Mouse (Mus musculus): Measurements from ENCODE around the gene Tesc. TPM values are rescaled to one million over a fixed set of nuclear protein-coding genes. Genes with fewer than 3 reads are reported as not detected.

Tesc gene
- polyA plus RNA-seq (2014; fragmentation: Nextera tagmentation; extraction: Ambion mirVana) = 5.3 and 5.6 TPM in 2 replicates

DNA sequence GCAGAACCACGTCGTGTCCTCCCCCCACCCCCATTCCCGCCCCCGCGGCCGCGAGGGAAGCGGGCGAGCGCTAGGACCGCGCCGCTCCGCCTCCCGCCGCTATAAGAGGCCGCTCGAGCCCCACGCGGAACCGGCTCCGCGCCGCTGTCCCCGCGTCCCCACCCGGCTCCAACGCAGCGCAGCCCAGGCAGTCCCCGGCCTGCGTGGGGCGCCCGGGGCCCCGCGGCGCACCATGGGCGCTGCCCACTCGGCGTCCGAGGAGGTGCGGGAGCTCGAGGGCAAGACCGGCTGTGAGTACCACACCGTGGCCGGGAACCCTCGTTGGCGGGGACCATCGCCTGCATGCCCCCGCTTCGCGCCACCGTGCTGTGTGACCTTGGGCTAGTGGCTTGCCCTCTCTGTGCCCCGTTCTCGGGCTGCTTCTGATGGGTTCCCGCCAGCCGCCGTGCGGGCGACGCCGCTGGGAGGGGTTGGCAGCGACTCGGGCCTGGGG is at the start of gene Tesc:
Gene Tesc, plus strand, starts transcription at position 46 of the 493 bp plus-strand sequence.
- ATAC-seq (ENCODE audit: insufficient read depth) = no peak
- Histone ChIP-seq H3K4me1 (ENCODE audit: insufficient read depth) (peaks cover 3% of the 10 kb centered on the region; the same call in 1 of the 2 replicates), H3K36me3 (ENCODE audit: insufficient read depth) (no peaks in the 10 kb centered on the region), H3K27ac (ENCODE audit: low read depth) (no peak within 1 kb of the TSS), H3K27me3 (ENCODE audit: insufficient read depth, low read length) (peaks cover 51% of the 10 kb centered on the region), H3K9me3 (ENCODE audit: low read depth, low read length) (no peaks in the 10 kb centered on the region), H3K4me2 (peak within 1 kb of the TSS; percentile 99), H3K4me3 (ENCODE audit: low read depth, low read length) (peak within 1 kb of the TSS; percentile 61), H3K9ac (peak within 1 kb of the TSS; percentile 49)
- DNase-seq = no peak
- TF ChIP-seq CTCF (IDR thresholded peaks at IDR 0.05; ENCODE audit: low read depth) = no peak
- WGBS = 1% methylated on average over 61 of the region's 63 CpGs

DNA sequence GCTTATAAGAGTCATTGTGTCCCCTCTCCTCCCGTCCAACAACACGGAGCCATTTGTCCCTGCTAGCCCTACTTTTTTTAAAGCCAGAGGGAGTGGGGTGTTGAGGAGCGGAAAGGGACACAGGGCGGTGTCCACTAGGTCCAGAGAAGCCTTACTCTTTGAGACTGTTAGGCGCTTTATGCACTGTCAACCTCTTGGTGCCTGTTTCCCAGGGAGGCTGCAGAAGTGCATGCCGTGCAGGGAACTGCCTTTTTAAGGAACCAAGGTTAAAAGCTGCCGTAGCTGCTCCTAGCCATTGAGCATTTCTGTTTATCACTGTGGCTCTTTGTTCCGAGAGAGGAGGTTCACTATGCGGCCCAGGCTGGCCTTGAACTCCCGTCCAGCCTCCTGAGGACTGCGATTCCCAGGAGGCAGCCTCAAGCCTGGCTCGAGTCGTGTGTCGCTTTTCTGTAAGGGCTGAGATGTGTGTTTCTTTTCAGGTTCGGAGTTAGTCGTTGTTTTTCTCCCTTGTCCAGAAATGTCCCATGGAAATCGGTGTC is 49.3 kb upstream of the Tesc start:
- peak overlapping the region; percentile 82; the same call in 1 of the 2 replicates for H3K9ac ChIP-seq
- no peak overlapping the region for H3K27ac ChIP-seq (ENCODE audit: low read depth)
- H3K4me2 ChIP-seq = peak overlapping the region; percentile 92
- no peaks in the 10 kb centered on the region for H3K4me1 ChIP-seq (ENCODE audit: insufficient read depth)
- no peaks in the 10 kb centered on the region for H3K27me3 ChIP-seq (ENCODE audit: insufficient read depth, low read length)
- peak; percentile 20 for DNase-seq
- no peak for TF ChIP-seq CTCF (IDR thresholded peaks at IDR 0.05; ENCODE audit: low read depth)
- peak overlapping the region; percentile 99 for H3K4me3 ChIP-seq (ENCODE audit: low read depth, low read length)
- ATAC-seq (ENCODE audit: insufficient read depth) = no peak
- H3K36me3 ChIP-seq (ENCODE audit: insufficient read depth) = peaks cover 39% of the 10 kb centered on the region
- whole genome bisulfite sequencing = 55% methylated on average over 17 of the region's 17 CpGs
- H3K9me3 ChIP-seq (ENCODE audit: low read depth, low read length) = no peaks in the 10 kb centered on the region

GRCm38 (mm10) chr5:117979082-117979481 is 48.5 kb upstream of the Tesc start:
- 83% methylated on average over 5 of the region's 5 CpGs for WGBS
- H3K4me1 ChIP-seq (ENCODE audit: insufficient read depth) = no peaks in the 10 kb centered on the region
- ATAC-seq (ENCODE audit: insufficient read depth) (no peak), DNase-seq (no peak)
- H3K4me3 ChIP-seq (ENCODE audit: low read depth, low read length) = no peak overlapping the region
- TF ChIP-seq CTCF (IDR thresholded peaks at IDR 0.05; ENCODE audit: low read depth) = no peak
- H3K9me3 ChIP-seq (ENCODE audit: low read depth, low read length) = no peaks in the 10 kb centered on the region
- no peak overlapping the region for H3K4me2 ChIP-seq
- H3K27me3 ChIP-seq (ENCODE audit: insufficient read depth, low read length) = no peaks in the 10 kb centered on the region
- peaks cover 47% of the 10 kb centered on the region for H3K36me3 ChIP-seq (ENCODE audit: insufficient read depth)
- H3K27ac ChIP-seq (ENCODE audit: low read depth) = no peak overlapping the region
- H3K9ac ChIP-seq = no peak overlapping the region

- H3K27me3 ChIP-seq (ENCODE audit: insufficient read depth, low read length) = no peaks in the 10 kb centered on the region
- no peak overlapping the region for H3K9ac ChIP-seq
- peaks cover 65% of the 10 kb centered on the region for H3K36me3 ChIP-seq (ENCODE audit: insufficient read depth)
- H3K27ac ChIP-seq (ENCODE audit: low read depth) = no peak overlapping the region
- H3K9me3 ChIP-seq (ENCODE audit: low read depth, low read length) = no peaks in the 10 kb centered on the region
- no peak for TF ChIP-seq CTCF (IDR thresholded peaks at IDR 0.05; ENCODE audit: low read depth)
- H3K4me2 ChIP-seq = no peak overlapping the region
- 68% methylated on average over 8 of the region's 8 CpGs for WGBS
- no peaks in the 10 kb centered on the region for H3K4me1 ChIP-seq (ENCODE audit: insufficient read depth)
- H3K4me3 ChIP-seq (ENCODE audit: low read depth, low read length) = no peak overlapping the region
- DNase-seq = no peak
- no peak for ATAC-seq (ENCODE audit: insufficient read depth)
These were observed 46.6 kb upstream of the Tesc start for GRCm38 (mm10) chr5:117980921-117981320.

DNA sequence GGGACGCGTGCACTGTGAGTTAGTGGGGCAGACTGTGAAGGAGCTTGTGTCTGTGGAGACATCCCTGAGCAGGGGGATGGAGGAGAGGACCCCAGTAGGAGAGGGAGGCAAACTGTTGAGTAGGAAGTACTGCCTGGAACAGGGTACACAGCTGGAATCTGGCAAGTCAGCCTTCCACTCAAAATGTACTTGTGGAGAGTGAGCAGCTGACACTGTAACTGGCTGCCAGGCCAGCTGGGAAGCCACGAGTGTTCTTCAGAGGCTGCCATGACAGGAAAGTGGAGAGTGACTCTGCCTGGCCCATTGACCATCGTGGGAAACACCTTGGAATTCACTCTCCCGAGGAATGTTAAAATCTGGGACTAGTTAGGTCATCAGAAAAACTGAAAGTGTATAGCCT is 45.6 kb upstream of the Tesc start:
- H3K9ac ChIP-seq = no peak overlapping the region
- no peaks in the 10 kb centered on the region for H3K27me3 ChIP-seq (ENCODE audit: insufficient read depth, low read length)
- H3K4me2 ChIP-seq = no peak overlapping the region
- ATAC-seq (ENCODE audit: insufficient read depth) (no peak), DNase-seq (no peak)
- TF ChIP-seq CTCF (IDR thresholded peaks at IDR 0.05; ENCODE audit: low read depth) = no peak
- H3K9me3 ChIP-seq (ENCODE audit: low read depth, low read length) = no peaks in the 10 kb centered on the region
- H3K27ac ChIP-seq (ENCODE audit: low read depth) = no peak overlapping the region
- 66% methylated on average over 5 of the region's 5 CpGs for WGBS
- H3K4me1 ChIP-seq (ENCODE audit: insufficient read depth) = no peaks in the 10 kb centered on the region
- H3K36me3 ChIP-seq (ENCODE audit: insufficient read depth) = peaks cover 75% of the 10 kb centered on the region
- H3K4me3 ChIP-seq (ENCODE audit: low read depth, low read length) = no peak overlapping the region

DNA sequence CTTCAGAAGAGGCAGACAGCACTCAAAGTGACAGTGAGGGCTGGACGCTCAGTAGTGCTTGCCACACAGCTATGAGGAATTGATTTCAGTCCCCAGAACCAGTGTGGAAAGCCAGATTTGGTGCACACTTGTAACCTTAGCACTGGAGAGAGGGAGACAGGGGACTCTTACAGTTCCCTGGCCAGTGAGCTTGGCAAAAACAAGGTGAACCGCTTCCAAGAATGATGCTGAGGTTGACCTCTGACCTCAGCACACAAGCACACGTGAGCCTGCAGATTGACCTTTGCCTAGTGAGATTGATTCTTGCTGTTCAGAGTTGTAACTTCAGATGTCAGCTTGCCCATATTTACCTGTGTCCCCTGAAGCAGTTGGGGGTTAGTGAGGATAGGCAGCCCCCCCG is 41.2 kb upstream of the Tesc start:
- TF ChIP-seq CTCF (IDR thresholded peaks at IDR 0.05; ENCODE audit: low read depth) = no peak
- peaks cover 99% of the 10 kb centered on the region for H3K36me3 ChIP-seq (ENCODE audit: insufficient read depth)
- 47% methylated on average over 4 of the region's 4 CpGs for WGBS
- no peaks in the 10 kb centered on the region for H3K27me3 ChIP-seq (ENCODE audit: insufficient read depth, low read length)
- no peaks in the 10 kb centered on the region for H3K9me3 ChIP-seq (ENCODE audit: low read depth, low read length)
- ATAC-seq (ENCODE audit: insufficient read depth) (no peak), DNase-seq (no peak)
- H3K9ac ChIP-seq = no peak overlapping the region
- H3K4me3 ChIP-seq (ENCODE audit: low read depth, low read length) = no peak overlapping the region
- H3K27ac ChIP-seq (ENCODE audit: low read depth) = no peak overlapping the region
- H3K4me1 ChIP-seq (ENCODE audit: insufficient read depth) = no peaks in the 10 kb centered on the region
- no peak overlapping the region for H3K4me2 ChIP-seq

GRCm38 (mm10) chr5:117987891-117988290 is 39.7 kb upstream of the Tesc start:
- H3K27me3 ChIP-seq (ENCODE audit: insufficient read depth, low read length) = no peaks in the 10 kb centered on the region
- 84% methylated on average over 3 of the region's 3 CpGs for WGBS

More at GRCm38 (mm10) chr5:117987891-117988290, 39.7 kb upstream of the Tesc start:
- H3K4me1 ChIP-seq (ENCODE audit: insufficient read depth) = no peaks in the 10 kb centered on the region
- H3K9ac ChIP-seq = no peak overlapping the region
- H3K36me3 ChIP-seq (ENCODE audit: insufficient read depth) = peaks cover 99% of the 10 kb centered on the region
- ATAC-seq (ENCODE audit: insufficient read depth) (no peak), DNase-seq (no peak)
- H3K9me3 ChIP-seq (ENCODE audit: low read depth, low read length) = no peaks in the 10 kb centered on the region
- H3K4me2 ChIP-seq = no peak overlapping the region
- no peak overlapping the region for H3K4me3 ChIP-seq (ENCODE audit: low read depth, low read length)
- H3K27ac ChIP-seq (ENCODE audit: low read depth) = no peak overlapping the region
- no peak for TF ChIP-seq CTCF (IDR thresholded peaks at IDR 0.05; ENCODE audit: low read depth)
